Mouse (Mus musculus): ENCODE data around the gene Tfcp2l1.

- TF ChIP-seq POLR2A (IDR thresholded peaks at IDR 0.05; ENCODE audit: low read depth, low read length) (no peak), CTCF (IDR thresholded peaks at IDR 0.05; ENCODE audit: extremely low read depth, insufficient read depth, insufficient read length, insufficient replicate concordance) (no peak)
Measured at GRCm38 (mm10) chr1:118648015-118648414, 20.3 kb downstream of the Tfcp2l1 start.

All from spleen, adult 2 months (tissue).